In the genomic region with DNA sequence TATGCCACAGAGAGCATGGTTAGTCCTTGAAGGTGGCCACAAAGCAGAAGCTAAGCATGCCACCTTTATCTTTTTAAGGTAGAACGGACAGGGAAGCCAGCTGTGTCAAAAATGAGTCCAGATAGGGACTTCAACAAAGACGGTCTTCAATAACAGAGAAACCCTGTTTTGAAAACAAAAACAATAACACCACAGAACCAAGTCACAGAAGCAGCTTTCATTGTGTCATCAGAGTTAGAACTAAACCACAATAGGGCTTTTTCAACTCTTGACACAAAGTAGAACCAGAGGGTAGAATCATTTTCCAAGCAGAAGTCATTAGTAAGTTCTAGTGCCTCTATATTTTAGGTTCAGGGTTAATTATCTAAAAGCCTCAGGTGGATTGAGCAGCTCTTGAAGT, we compare ENCODE assay signal across 24 mouse cellular contexts. TPM values are rescaled to one million over a fixed set of nuclear protein-coding genes. Genes with fewer than 3 reads are reported as not detected.
A peak's percentile ranks its signal among the peaks of the same experiment; 100 is the strongest.
DNase-seq lines count a peak whose midpoint lies in the region; TF ChIP-seq lines count a peak whose summit lies in the region.
"Had no signal": no experiment of that assay in that cellular context is flagged by ENCODE, and none has a peak within 500 bp of the region (broad histone marks: within the 10 kb centered on the region; RNA-seq: fewer than 3 reads in every experiment).

No protein-coding gene starts in this region.

- no peak overlapping the region for H3K4me3 ChIP-seq in layer of hippocampus, adult 2 months
- no peak overlapping the region for H3K4me3 ChIP-seq in cortical plate, adult 2 months (ENCODE audit: insufficient read depth, low read length)
- H3K4me3 ChIP-seq: embryonic facial prominence, embryonic 13.5 days; embryonic facial prominence, embryonic 15.5 days; erythroblast, embryonic 14.5 days; forebrain, embryonic 10.5 days; forebrain, embryonic 12.5 days had no signal

- no peak for DNase-seq in layer of hippocampus, adult 2 months (ENCODE audit: low spot score in 2 of 2)
- DNase-seq in layer of hippocampus, postnatal 10 days (ENCODE audit: low spot score in 2 of 2), result no peak
- peak; percentile 75 for DNase-seq in brain, adult 2 months (ENCODE audit: low read depth, low spot score)
- DNase-seq in cerebellum, postnatal 36 days, result no peak
- no peak for DNase-seq in right cerebral cortex, postnatal 4 days
- DNase-seq: adrenal gland, adult 2 months; adrenal gland, postnatal 10 days; adrenal gland, postnatal 25 days; cerebellum, adult 11-12 months; cerebellum, adult 8-10 months; cerebellum, adult 9-11 months; cerebellum, postnatal 14 days; embryo, embryonic 11 days had no signal

- peak overlapping the region; percentile 85 for H3K27ac ChIP-seq in layer of hippocampus, adult 2 months
- H3K27ac ChIP-seq in cortical plate, adult 2 months (ENCODE audit: insufficient read depth, low read length), result peak overlapping the region; percentile 84
- H3K27ac ChIP-seq: embryonic facial prominence, embryonic 13.5 days; embryonic facial prominence, embryonic 15.5 days; forebrain, embryonic 10.5 days; forebrain, embryonic 12.5 days had no signal

- no peak for TF ChIP-seq POLR2A in cortical plate, adult 2 months (IDR thresholded peaks at IDR 0.05; ENCODE audit: extremely low read depth, insufficient read depth, low read length)

- no peaks in the 10 kb centered on the region; the same call in 1 of the 2 replicates for H3K4me1 ChIP-seq in cortical plate, adult 2 months (ENCODE audit: control insufficient read depth, insufficient read depth, low read length)
- H3K4me1 ChIP-seq: embryonic facial prominence, embryonic 13.5 days; embryonic facial prominence, embryonic 15.5 days; forebrain, embryonic 10.5 days; forebrain, embryonic 12.5 days had no signal

- TF ChIP-seq CTCF in layer of hippocampus, adult 2 months (conservative IDR thresholded peaks at IDR 0.05), result no peak
- TF ChIP-seq CTCF in cortical plate, adult 2 months (IDR thresholded peaks at IDR 0.05; ENCODE audit: extremely low read depth, insufficient read depth, low read length), result no peak

RNA-seq across cellular contexts. Expression of a gene that starts 41.3 kb away (rescaled TPM):
- not detected for total RNA-seq in layer of hippocampus, adult 2 months (2021)
- not detected for total RNA-seq in layer of hippocampus, postnatal 10 days (2021)
- polyA plus RNA-seq in cortical plate, adult 2 months (2012; rRNA removed), result not detected in 2 replicates
- total RNA-seq: adrenal gland, adult 2 months; adrenal gland, postnatal 10 days; adrenal gland, postnatal 25 days; adrenal gland, postnatal 4 days; MEL had no signal
- polyA plus RNA-seq: adrenal gland, adult 2 months; embryonic facial prominence, embryonic 11.5 days; embryonic facial prominence, embryonic 13.5 days; embryonic facial prominence, embryonic 15.5 days; erythroblast, embryonic 14.5 days; forebrain, embryonic 10.5 days; forebrain, embryonic 12.5 days; forebrain, embryonic 14.5 days; forebrain, embryonic 16.5 days had no signal
